Mouse (Mus musculus) neural tube, embryonic 11.5 days (tissue): ENCODE measurements around the gene Map2k2. TPM values are rescaled to one million over a fixed set of nuclear protein-coding genes. Genes with fewer than 3 reads are reported as not detected.
"Not testable (repeated sequence)": the region's sequence is repeated elsewhere in the genome, so short reads cannot be mapped to it uniquely, and the experiment has no call there.

Experiments used
- ATAC-seq: fragments of 200-750 bp; cut with Nextera tagmentation; 2 replicates; pipeline ENCODE4 v1.8.0; 2017; ENCODE audit warnings: moderate number of reproducible peaks, mild to moderate bottlenecking, moderate TSS enrichment, moderate library complexity; ENCODE audit not compliant: insufficient read depth, low FRiP score, low TSS enrichment
- DNase-seq: peaks from one replicate; pipeline ENCODE4 v3.0.0-alpha.2; 2015; ENCODE audit warnings: low spot score
- H3K27ac ChIP-seq: fragments of 300-500 bp; sonication (generic); 2 replicates; pipeline ENCODE4 v1.5.1; 2014; ENCODE audit warnings: low read depth, mild to moderate bottlenecking, low read length
- H3K27me3 ChIP-seq: fragments of 300-500 bp; sonication (generic); 2 replicates; pipeline ENCODE4 v1.6.1; 2014; ENCODE audit warnings: mild to moderate bottlenecking, low read length, mixed read lengths; ENCODE audit not compliant: control insufficient read depth, insufficient read depth
- H3K36me3 ChIP-seq: fragments of 300-500 bp; sonication (generic); 2 replicates; pipeline ENCODE4 v1.6.1; 2014; ENCODE audit warnings: mild to moderate bottlenecking, low read length, moderate library complexity, mixed read lengths; ENCODE audit not compliant: control insufficient read depth, insufficient read depth
- H3K4me1 ChIP-seq: fragments of 300-500 bp; sonication (generic); 2 replicates; pipeline ENCODE4 v1.6.1; 2014; ENCODE audit warnings: low read length, mixed read lengths; ENCODE audit not compliant: control insufficient read depth, insufficient read depth
- H3K4me2 ChIP-seq: fragments of 300-500 bp; sonication (generic); 2 replicates; pipeline ENCODE4 v1.6.1; 2014; ENCODE audit warnings: low read depth, mild to moderate bottlenecking, moderate library complexity
- H3K4me3 ChIP-seq: fragments of 300-500 bp; sonication (generic); 2 replicates; pipeline ENCODE4 v1.5.1; 2014; ENCODE audit warnings: low read depth, low read length
- H3K9ac ChIP-seq: fragments of 300-500 bp; sonication (generic); 2 replicates; pipeline ENCODE4 v1.6.1; 2014; ENCODE audit warnings: mild to moderate bottlenecking, low read length
- H3K9me3 ChIP-seq: fragments of 300-500 bp; sonication (generic); 2 replicates; pipeline ENCODE4 v1.6.1; 2016; ENCODE audit warnings: low read length; ENCODE audit not compliant: control insufficient read depth
- WGBS: fragments of 180-500 bp; shearing (Covaris S2); extraction: QIAGEN DNeasy Blood & Tissue Kit; methylation state at CpG from one replicate; pipeline ENCODE4 v1.1.7; 2014; 5-methylcytosine and 5-hydroxymethylcytosine counted together
- polyA plus RNA-seq: library from polyadenylated mRNA; unstranded; fragments of >200 nt; fragmentation: Nextera tagmentation; extraction: Ambion mirVana; gene quantifications from 2 replicates; pipeline ENCODE4 v1.2.1, GENCODE M21; 2014

The Map2k2 gene
- polyA plus RNA-seq = 212 and 240 TPM in 2 replicates

DNA sequence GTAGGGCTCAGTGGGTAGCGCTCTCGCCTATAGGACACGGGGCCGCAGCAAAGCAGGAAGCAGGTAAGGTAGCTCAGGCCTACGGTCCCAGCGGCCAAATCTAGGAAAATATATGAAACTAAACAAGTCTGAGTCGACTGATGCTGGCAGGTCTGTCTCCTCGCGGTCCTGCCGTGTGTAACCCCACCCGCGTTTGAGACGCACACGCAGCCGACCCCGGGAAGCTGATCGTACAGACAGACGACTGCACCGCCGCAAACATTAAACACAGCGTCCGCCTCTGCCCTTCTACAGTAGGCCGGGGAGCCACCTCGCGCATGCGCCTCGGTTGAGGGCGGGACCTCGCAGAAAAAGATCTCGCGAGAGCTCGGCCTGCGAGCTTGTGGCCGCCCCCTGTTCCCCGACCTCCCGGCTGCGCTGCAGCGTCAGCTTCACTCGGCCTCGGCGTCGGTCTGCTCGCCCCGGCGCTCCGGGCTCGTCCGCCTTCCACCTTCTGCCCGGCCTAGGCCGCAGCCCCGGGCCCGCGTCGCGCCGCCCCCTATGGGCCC, at the start of gene Map2k2:
Gene Map2k2 (plus strand): TSS at position 351 of the 548 bp plus-strand sequence.
- Histone ChIP-seq H3K36me3 (peaks cover 9% of the 10 kb centered on the region), H3K9me3 (no peaks in the 10 kb centered on the region), H3K4me2 (peak within 1 kb of the TSS; percentile 67), H3K27ac (peak within 1 kb of the TSS; percentile 99), H3K4me1 (peaks cover 5% of the 10 kb centered on the region), H3K9ac (peak within 1 kb of the TSS; percentile 96), H3K27me3 (no peaks in the 10 kb centered on the region), H3K4me3 (peak within 1 kb of the TSS; percentile 87)
- under 1% methylated on average over 56 of the region's 56 CpGs for WGBS
- ATAC-seq (peak; percentile 90), DNase-seq (peak; percentile 97)

DNA sequence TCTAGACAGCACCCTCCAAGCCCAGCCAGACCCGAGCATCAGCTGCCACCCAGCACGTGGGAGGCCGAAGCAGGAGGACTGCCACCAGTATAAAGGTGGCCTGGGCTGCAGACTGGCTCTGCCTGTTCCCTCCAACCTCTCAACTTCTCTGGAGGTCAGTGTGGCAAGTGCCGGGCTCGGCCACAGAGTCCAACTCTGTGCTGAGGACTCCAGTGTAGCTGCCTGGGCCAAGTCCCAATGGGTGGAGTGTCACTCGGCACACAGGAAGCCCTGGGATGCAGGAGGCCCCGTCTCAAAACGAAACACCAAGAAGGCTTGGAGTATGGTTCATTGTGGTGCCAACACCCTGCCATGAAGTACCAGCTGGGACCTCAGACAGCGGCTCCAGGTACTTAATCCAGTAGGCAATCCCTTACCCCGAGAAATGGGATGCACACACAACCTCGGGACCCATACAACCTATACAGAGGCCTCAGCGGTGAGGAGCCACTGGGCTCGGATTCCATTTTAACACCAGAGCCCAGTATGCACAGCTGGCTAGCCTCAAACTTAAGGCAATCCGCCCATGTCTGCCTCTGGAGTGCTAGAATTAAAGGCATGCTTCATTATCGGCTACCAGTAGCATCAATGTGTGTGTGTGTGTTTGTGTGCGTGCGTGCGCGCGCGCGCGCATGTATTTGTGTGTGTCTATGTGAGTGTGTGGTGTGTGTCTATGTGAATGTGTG, 48.1 kb upstream of the Map2k2 start:
- DNase-seq (no peak), ATAC-seq (no peak)
- Histone ChIP-seq H3K27me3 (no peaks in the 10 kb centered on the region), H3K4me2 (no peak overlapping the region), H3K9ac (no peak overlapping the region), H3K4me1 (peaks cover 7% of the 10 kb centered on the region), H3K9me3 (no peaks in the 10 kb centered on the region), H3K27ac (no peak overlapping the region), H3K4me3 (no peak overlapping the region), H3K36me3 (no peaks in the 10 kb centered on the region; the same call in 1 of the 2 replicates)
- 94% methylated on average over 23 of the region's 23 CpGs for WGBS

GRCm38 (mm10) chr10:81058896-81059295, 46.8 kb upstream of the Map2k2 start:
- peaks cover 7% of the 10 kb centered on the region for H3K4me1 ChIP-seq
- no peak for DNase-seq
- ATAC-seq = no peak
- H3K36me3 ChIP-seq = no peaks in the 10 kb centered on the region; the same call in 1 of the 2 replicates
- no peak overlapping the region for H3K9ac ChIP-seq
- WGBS = 90% methylated on average over 6 of the region's 6 CpGs
- H3K9me3 ChIP-seq = no peaks in the 10 kb centered on the region
- no peaks in the 10 kb centered on the region for H3K27me3 ChIP-seq
- H3K27ac ChIP-seq = no peak overlapping the region
- H3K4me3 ChIP-seq = peak overlapping the region; percentile 87
- no peak overlapping the region for H3K4me2 ChIP-seq

DNA sequence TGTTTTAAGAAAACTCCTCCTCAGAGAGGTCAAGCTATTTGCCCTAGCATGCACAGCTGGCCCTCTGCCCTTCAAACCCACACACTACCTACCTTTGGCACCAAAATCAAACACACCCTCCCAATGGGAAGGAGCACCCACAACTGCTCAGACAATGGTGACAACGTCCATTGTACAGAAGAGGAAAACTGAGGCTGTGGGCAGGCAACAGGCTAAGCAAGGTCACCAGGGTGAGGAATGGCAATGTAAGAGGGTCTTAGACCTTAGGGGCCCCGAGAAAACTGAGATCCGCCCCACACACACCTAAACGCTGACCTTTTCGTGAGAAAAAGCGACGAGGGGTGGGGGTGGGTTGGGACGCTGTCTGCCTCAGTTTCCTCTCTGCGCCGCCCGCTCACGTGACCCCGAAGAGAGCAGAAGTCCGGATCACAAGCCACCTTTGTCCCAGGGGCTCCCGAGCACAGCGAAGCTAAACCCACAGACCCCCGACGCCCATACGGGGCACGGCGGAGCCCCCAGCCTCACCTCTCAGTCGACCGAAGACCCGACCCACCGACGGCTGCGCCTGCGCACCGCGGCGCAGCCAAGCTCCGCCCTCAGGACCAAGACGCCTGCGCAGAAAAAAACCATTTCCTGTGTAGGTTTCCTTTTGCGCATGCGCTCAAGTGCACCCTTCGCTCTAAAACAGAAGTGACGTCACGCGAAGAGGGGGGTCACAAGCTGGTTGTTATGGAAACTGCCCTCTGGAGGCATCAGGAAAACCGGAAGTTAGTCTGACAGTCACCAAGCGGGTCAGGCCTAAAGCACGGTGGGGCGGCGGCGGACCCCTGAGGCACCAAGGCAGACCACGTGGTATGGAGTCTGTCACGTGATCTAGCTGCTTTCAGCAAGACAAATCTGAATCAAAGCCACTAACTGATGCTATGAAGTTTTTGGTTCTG, 45.8 kb upstream of the Map2k2 start, which contains the start of gene Sgta:
Gene Sgta (minus strand): TSS at position 579 of the 941 bp plus-strand sequence.
- peak; percentile 100 for DNase-seq
- Histone ChIP-seq H3K27me3 (no peaks in the 10 kb centered on the region), H3K27ac (no peak within 1 kb of the TSS), H3K4me1 (peaks cover 7% of the 10 kb centered on the region), H3K9ac (peak within 1 kb of the TSS; percentile 73), H3K4me2 (peak within 1 kb of the TSS; percentile 86), H3K36me3 (no peaks in the 10 kb centered on the region; the same call in 1 of the 2 replicates), H3K4me3 (peak within 1 kb of the TSS; percentile 87), H3K9me3 (no peaks in the 10 kb centered on the region)
- ATAC-seq = peak; percentile 94
- under 1% methylated on average over 48 of the region's 48 CpGs for WGBS

DNA sequence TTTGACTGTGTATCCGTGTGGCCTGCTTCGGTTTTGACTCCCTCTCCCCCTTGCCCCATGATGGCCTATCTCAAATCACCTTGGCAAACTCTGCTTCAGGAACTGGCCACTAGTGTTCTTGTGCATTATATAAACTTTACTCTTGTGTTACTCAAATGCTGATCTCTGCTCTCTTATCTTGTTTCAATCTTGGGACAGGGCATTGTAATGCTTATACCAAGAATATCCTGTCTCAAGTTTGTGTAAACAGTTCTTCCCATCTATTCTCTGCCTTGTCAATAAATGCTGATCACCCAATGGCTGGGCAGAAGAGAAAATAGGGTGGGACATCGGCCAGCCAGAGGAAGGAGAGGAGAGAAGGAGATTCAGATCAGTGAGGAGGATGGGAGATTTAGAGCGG, 43.0 kb upstream of the Map2k2 start:
- 63% methylated on average over 4 of the region's 4 CpGs for WGBS
- DNase-seq = no peak

GRCm38 (mm10) chr10:81064519-81064918, 41.2 kb upstream of the Map2k2 start:
- DNase-seq, H3K4me3 ChIP-seq, H3K4me2 ChIP-seq, H3K9me3 ChIP-seq, H3K9ac ChIP-seq, H3K36me3 ChIP-seq, H3K27ac ChIP-seq, H3K4me1 ChIP-seq, ATAC-seq, H3K27me3 ChIP-seq: not testable (repeated sequence)
- WGBS = 86% methylated on average over 8 of the region's 8 CpGs

More for the DNA sequence above, 43.0 kb upstream of the Map2k2 start:
- no peaks in the 10 kb centered on the region; the same call in 1 of the 2 replicates for H3K36me3 ChIP-seq
- no peaks in the 10 kb centered on the region for H3K9me3 ChIP-seq
- no peaks in the 10 kb centered on the region for H3K27me3 ChIP-seq
- H3K4me3 ChIP-seq = no peak overlapping the region
- no peak for ATAC-seq
- H3K4me1 ChIP-seq = peaks cover 7% of the 10 kb centered on the region
- no peak overlapping the region for H3K27ac ChIP-seq
- no peak overlapping the region for H3K9ac ChIP-seq
- H3K4me2 ChIP-seq = no peak overlapping the region

- no peak overlapping the region for H3K27ac ChIP-seq
- no peaks in the 10 kb centered on the region for H3K9me3 ChIP-seq
- H3K27me3 ChIP-seq = no peaks in the 10 kb centered on the region
- no peak overlapping the region for H3K9ac ChIP-seq
- DNase-seq (no peak), ATAC-seq (no peak)
- H3K4me1 ChIP-seq = peaks cover 10% of the 10 kb centered on the region
- peaks cover 6% of the 10 kb centered on the region for H3K36me3 ChIP-seq
- WGBS = 75% methylated on average over 5 of the region's 5 CpGs
- H3K4me3 ChIP-seq = no peak overlapping the region
- no peak overlapping the region for H3K4me2 ChIP-seq
These were observed 37.0 kb upstream of the Map2k2 start for GRCm38 (mm10) chr10:81068706-81069105.

GRCm38 (mm10) chr10:81069836-81070235, 35.9 kb upstream of the Map2k2 start, which contains the start of gene Thop1:
TSS of gene Thop1 (plus strand) at chr10:81070035.
- no peaks in the 10 kb centered on the region for H3K27me3 ChIP-seq
- ATAC-seq = peak; percentile 97

More at GRCm38 (mm10) chr10:81069836-81070235, 35.9 kb upstream of the Map2k2 start, which contains the start of gene Thop1:
- DNase-seq = peak; percentile 98
- no peaks in the 10 kb centered on the region for H3K9me3 ChIP-seq
- H3K4me2 ChIP-seq = peak within 1 kb of the TSS; percentile 70
- H3K36me3 ChIP-seq = peaks cover 6% of the 10 kb centered on the region
- 0 out of 2 replicates have a peak within 1 kb of the TSS, but pooled peaks have one; percentile 29 for H3K27ac ChIP-seq
- peak within 1 kb of the TSS; percentile 79 for H3K9ac ChIP-seq
- peaks cover 10% of the 10 kb centered on the region for H3K4me1 ChIP-seq
- H3K4me3 ChIP-seq = peak within 1 kb of the TSS; percentile 75
- WGBS = under 1% methylated on average over 34 of the region's 35 CpGs
